Mouse (Mus musculus): ENCODE results near the gene Slc26a8.
"Not testable (repeated sequence)": the region's sequence is repeated elsewhere in the genome, so short reads cannot be mapped to it uniquely, and the experiment has no call there.

The Slc26a8 gene

GRCm38 (mm10) chr17:28689586-28690283 is at the start of gene Slc26a8:
Gene Slc26a8, minus strand, starts transcription at chr17:28690233.
- no peak for DNase-seq

- DNase-seq = no peak
These were observed 49.2 kb upstream of the Slc26a8 start for GRCm38 (mm10) chr17:28739244-28739643.

- DNase-seq = no peak
These were observed 47.9 kb upstream of the Slc26a8 start for GRCm38 (mm10) chr17:28737973-28738372.

- no peak for DNase-seq
These were observed 46.5 kb upstream of the Slc26a8 start for GRCm38 (mm10) chr17:28736486-28736885.

- DNase-seq = no peak
These were observed 45.5 kb upstream of the Slc26a8 start for GRCm38 (mm10) chr17:28735317-28736105.

GRCm38 (mm10) chr17:28727511-28727910 is 37.5 kb upstream of the Slc26a8 start:
- not testable (repeated sequence) for DNase-seq

- no peak for DNase-seq
These were observed 35.8 kb upstream of the Slc26a8 start, which contains the start of gene AC170998.1 for GRCm38 (mm10) chr17:28725783-28726182. Gene AC170998.1, plus strand, starts transcription at chr17:28726083.

- DNase-seq = no peak
These were observed 27.5 kb upstream of the Slc26a8 start for GRCm38 (mm10) chr17:28717535-28717934.

- DNase-seq = no peak
These were observed 26.0 kb upstream of the Slc26a8 start for GRCm38 (mm10) chr17:28715832-28716548.

GRCm38 (mm10) chr17:28714006-28714405 is 24.0 kb upstream of the Slc26a8 start:
- no peak for DNase-seq

- no peak for DNase-seq
These were observed 22.3 kb upstream of the Slc26a8 start for GRCm38 (mm10) chr17:28712305-28712704.

- DNase-seq = no peak
These were observed 21.2 kb upstream of the Slc26a8 start for GRCm38 (mm10) chr17:28711237-28711636.

- no peak for DNase-seq
These were observed 20.3 kb upstream of the Slc26a8 start for GRCm38 (mm10) chr17:28710291-28710688.

GRCm38 (mm10) chr17:28709552-28710290 is 19.7 kb upstream of the Slc26a8 start:
- DNase-seq = no peak

GRCm38 (mm10) chr17:28708989-28709388 is 19.0 kb upstream of the Slc26a8 start:
- DNase-seq = no peak

GRCm38 (mm10) chr17:28707816-28708215 is 17.8 kb upstream of the Slc26a8 start:
- DNase-seq = no peak

- no peak for DNase-seq
These were observed 17.1 kb upstream of the Slc26a8 start for GRCm38 (mm10) chr17:28707136-28707627.

- no peak for DNase-seq
These were observed 16.7 kb upstream of the Slc26a8 start for GRCm38 (mm10) chr17:28706697-28707096.

GRCm38 (mm10) chr17:28702646-28703045 is 12.6 kb upstream of the Slc26a8 start:
- DNase-seq = no peak

- DNase-seq = no peak
These were observed 11.7 kb upstream of the Slc26a8 start for GRCm38 (mm10) chr17:28701737-28702136.

- no peak for DNase-seq
These were observed 11.1 kb upstream of the Slc26a8 start for GRCm38 (mm10) chr17:28701171-28701570.

GRCm38 (mm10) chr17:28699789-28700188 is 9.8 kb upstream of the Slc26a8 start:
- DNase-seq = no peak

- no peak for DNase-seq
These were observed 8.6 kb upstream of the Slc26a8 start for GRCm38 (mm10) chr17:28698672-28699071.
